Mouse (Mus musculus): ENCODE data around the gene Tmem159. TPM values are rescaled to one million over a fixed set of nuclear protein-coding genes. Genes with fewer than 3 reads are reported as not detected.

The Tmem159 gene
- polyA plus RNA-seq (2015; fragmentation: Nextera tagmentation; extraction: Ambion mirVana): 49.6 and 113 TPM in 2 replicates

- Histone ChIP-seq H3K36me3 (ENCODE audit: control insufficient read depth, insufficient read depth, low read length) (peaks cover 5% of the 10 kb centered on the region; the same call in 1 of the 2 replicates), H3K9ac (ENCODE audit: low read length) (peak within 1 kb of the TSS; percentile 81), H3K4me3 (ENCODE audit: low read length) (peak within 1 kb of the TSS; percentile 67), H3K27me3 (ENCODE audit: control insufficient read depth, insufficient read depth, low read depth, low read length) (no peaks in the 10 kb centered on the region), H3K4me2 (ENCODE audit: low read depth, low read length) (peak within 1 kb of the TSS; percentile 84), H3K9me3 (ENCODE audit: control insufficient read depth, low read length) (no peaks in the 10 kb centered on the region), H3K27ac (ENCODE audit: low read length) (peak within 1 kb of the TSS; percentile 70), H3K4me1 (replicated peaks; ENCODE audit: control insufficient read depth, insufficient read depth, low read length) (peaks cover 9% of the 10 kb centered on the region)
- under 1% methylated on average over 38 of the region's 42 CpGs for WGBS
- ATAC-seq (ENCODE audit: low read depth): peak; percentile 95
These were observed at the start of gene Tmem159 for GRCm38 (mm10) chr7:120102164-120102972. Gene Tmem159, plus strand, starts transcription at chr7:120102353.

- Histone ChIP-seq H3K9me3 (ENCODE audit: control insufficient read depth, low read length) (no peaks in the 10 kb centered on the region), H3K4me3 (ENCODE audit: low read length) (no peak overlapping the region), H3K27ac (ENCODE audit: low read length) (no peak overlapping the region), H3K4me2 (ENCODE audit: low read depth, low read length) (no peak overlapping the region), H3K9ac (ENCODE audit: low read length) (no peak overlapping the region), H3K36me3 (ENCODE audit: control insufficient read depth, insufficient read depth, low read length) (no peaks in the 10 kb centered on the region), H3K27me3 (ENCODE audit: control insufficient read depth, insufficient read depth, low read depth, low read length) (no peaks in the 10 kb centered on the region), H3K4me1 (replicated peaks; ENCODE audit: control insufficient read depth, insufficient read depth, low read length) (no peaks in the 10 kb centered on the region)
- ATAC-seq (ENCODE audit: low read depth): no peak
- 6% methylated on average over 2 of the region's 2 CpGs for whole genome bisulfite sequencing
These were observed 48.1 kb upstream of the Tmem159 start for GRCm38 (mm10) chr7:120054016-120054415.

- 79% methylated on average over 3 of the region's 3 CpGs for WGBS
- ATAC-seq (ENCODE audit: low read depth): no peak
- H3K4me1 ChIP-seq (replicated peaks; ENCODE audit: control insufficient read depth, insufficient read depth, low read length): no peaks in the 10 kb centered on the region
These were observed 46.7 kb upstream of the Tmem159 start for GRCm38 (mm10) chr7:120055479-120055878.

GRCm38 (mm10) chr7:120064045-120064444, 38.1 kb upstream of the Tmem159 start:
- no peaks in the 10 kb centered on the region for H3K27me3 ChIP-seq (ENCODE audit: control insufficient read depth, insufficient read depth, low read depth, low read length)
- no peak for ATAC-seq (ENCODE audit: low read depth)
- no peaks in the 10 kb centered on the region for H3K9me3 ChIP-seq (ENCODE audit: control insufficient read depth, low read length)
- WGBS: 69% methylated on average over 1 of the region's 1 CpGs
- no peaks in the 10 kb centered on the region for H3K36me3 ChIP-seq (ENCODE audit: control insufficient read depth, insufficient read depth, low read length)
- no peak overlapping the region for H3K9ac ChIP-seq (ENCODE audit: low read length)
- H3K4me1 ChIP-seq (replicated peaks; ENCODE audit: control insufficient read depth, insufficient read depth, low read length): no peaks in the 10 kb centered on the region
- H3K27ac ChIP-seq (ENCODE audit: low read length): no peak overlapping the region
- H3K4me3 ChIP-seq (ENCODE audit: low read length): no peak overlapping the region
- no peak overlapping the region for H3K4me2 ChIP-seq (ENCODE audit: low read depth, low read length)

More at GRCm38 (mm10) chr7:120055479-120055878, 46.7 kb upstream of the Tmem159 start:
- H3K4me3 ChIP-seq (ENCODE audit: low read length): no peak overlapping the region
- no peak overlapping the region for H3K4me2 ChIP-seq (ENCODE audit: low read depth, low read length)
- H3K27ac ChIP-seq (ENCODE audit: low read length): no peak overlapping the region
- H3K9ac ChIP-seq (ENCODE audit: low read length): no peak overlapping the region
- no peaks in the 10 kb centered on the region for H3K9me3 ChIP-seq (ENCODE audit: control insufficient read depth, low read length)
- H3K27me3 ChIP-seq (ENCODE audit: control insufficient read depth, insufficient read depth, low read depth, low read length): no peaks in the 10 kb centered on the region
- H3K36me3 ChIP-seq (ENCODE audit: control insufficient read depth, insufficient read depth, low read length): no peaks in the 10 kb centered on the region

- ATAC-seq (ENCODE audit: low read depth): no peak
- 73% methylated on average over 3 of the region's 3 CpGs for WGBS
- H3K36me3 ChIP-seq (ENCODE audit: control insufficient read depth, insufficient read depth, low read length): no peaks in the 10 kb centered on the region
- H3K4me3 ChIP-seq (ENCODE audit: low read length): no peak overlapping the region
- no peak overlapping the region for H3K9ac ChIP-seq (ENCODE audit: low read length)
- H3K9me3 ChIP-seq (ENCODE audit: control insufficient read depth, low read length): no peaks in the 10 kb centered on the region
- no peaks in the 10 kb centered on the region for H3K4me1 ChIP-seq (replicated peaks; ENCODE audit: control insufficient read depth, insufficient read depth, low read length)
- H3K27me3 ChIP-seq (ENCODE audit: control insufficient read depth, insufficient read depth, low read depth, low read length): no peaks in the 10 kb centered on the region
- H3K4me2 ChIP-seq (ENCODE audit: low read depth, low read length): no peak overlapping the region
- no peak overlapping the region for H3K27ac ChIP-seq (ENCODE audit: low read length)
These were observed 34.0 kb upstream of the Tmem159 start for GRCm38 (mm10) chr7:120068114-120068513.

- Histone ChIP-seq H3K27ac (ENCODE audit: low read length) (no peak overlapping the region), H3K9ac (ENCODE audit: low read length) (no peak overlapping the region), H3K4me1 (replicated peaks; ENCODE audit: control insufficient read depth, insufficient read depth, low read length) (no peaks in the 10 kb centered on the region), H3K36me3 (ENCODE audit: control insufficient read depth, insufficient read depth, low read length) (no peaks in the 10 kb centered on the region), H3K4me2 (ENCODE audit: low read depth, low read length) (no peak overlapping the region), H3K4me3 (ENCODE audit: low read length) (no peak overlapping the region), H3K9me3 (ENCODE audit: control insufficient read depth, low read length) (no peaks in the 10 kb centered on the region), H3K27me3 (ENCODE audit: control insufficient read depth, insufficient read depth, low read depth, low read length) (no peaks in the 10 kb centered on the region)
- 12% methylated on average over 3 of the region's 3 CpGs for WGBS
- ATAC-seq (ENCODE audit: low read depth): no peak
These were observed 33.0 kb upstream of the Tmem159 start for GRCm38 (mm10) chr7:120069164-120069563.

- Histone ChIP-seq H3K27ac (ENCODE audit: low read length) (no peak overlapping the region), H3K4me2 (ENCODE audit: low read depth, low read length) (no peak overlapping the region), H3K4me1 (replicated peaks; ENCODE audit: control insufficient read depth, insufficient read depth, low read length) (no peaks in the 10 kb centered on the region), H3K9ac (ENCODE audit: low read length) (no peak overlapping the region), H3K9me3 (ENCODE audit: control insufficient read depth, low read length) (no peaks in the 10 kb centered on the region), H3K36me3 (ENCODE audit: control insufficient read depth, insufficient read depth, low read length) (no peaks in the 10 kb centered on the region), H3K27me3 (ENCODE audit: control insufficient read depth, insufficient read depth, low read depth, low read length) (no peaks in the 10 kb centered on the region), H3K4me3 (ENCODE audit: low read length) (no peak overlapping the region)
- 41% methylated on average over 3 of the region's 3 CpGs for WGBS
- peak; percentile 56; the same call in 1 of the 2 replicates for ATAC-seq (ENCODE audit: low read depth)
These were observed 22.0 kb upstream of the Tmem159 start for GRCm38 (mm10) chr7:120080177-120080576.

GRCm38 (mm10) chr7:120093033-120093432, 9.1 kb upstream of the Tmem159 start:
- Histone ChIP-seq H3K36me3 (ENCODE audit: control insufficient read depth, insufficient read depth, low read length) (no peaks in the 10 kb centered on the region), H3K9ac (ENCODE audit: low read length) (no peak overlapping the region), H3K27me3 (ENCODE audit: control insufficient read depth, insufficient read depth, low read depth, low read length) (no peaks in the 10 kb centered on the region), H3K9me3 (ENCODE audit: control insufficient read depth, low read length) (no peaks in the 10 kb centered on the region), H3K27ac (ENCODE audit: low read length) (no peak overlapping the region), H3K4me2 (ENCODE audit: low read depth, low read length) (no peak overlapping the region), H3K4me3 (ENCODE audit: low read length) (no peak overlapping the region), H3K4me1 (replicated peaks; ENCODE audit: control insufficient read depth, insufficient read depth, low read length) (no peaks in the 10 kb centered on the region)
- 50% methylated on average over 5 of the region's 5 CpGs for WGBS
- ATAC-seq (ENCODE audit: low read depth): no peak

- ATAC-seq (ENCODE audit: low read depth): no peak
- Histone ChIP-seq H3K9me3 (ENCODE audit: control insufficient read depth, low read length) (no peaks in the 10 kb centered on the region), H3K4me1 (replicated peaks; ENCODE audit: control insufficient read depth, insufficient read depth, low read length) (no peaks in the 10 kb centered on the region), H3K27me3 (ENCODE audit: control insufficient read depth, insufficient read depth, low read depth, low read length) (no peaks in the 10 kb centered on the region), H3K4me3 (ENCODE audit: low read length) (no peak overlapping the region), H3K27ac (ENCODE audit: low read length) (no peak overlapping the region), H3K9ac (ENCODE audit: low read length) (no peak overlapping the region), H3K4me2 (ENCODE audit: low read depth, low read length) (no peak overlapping the region), H3K36me3 (ENCODE audit: control insufficient read depth, insufficient read depth, low read length) (no peaks in the 10 kb centered on the region)
- 80% methylated on average over 3 of the region's 3 CpGs for WGBS
These were observed 7.9 kb upstream of the Tmem159 start for GRCm38 (mm10) chr7:120094216-120094615.
